Comparison of ENCODE assay signal across 8 mouse cellular contexts in the genomic region with DNA sequence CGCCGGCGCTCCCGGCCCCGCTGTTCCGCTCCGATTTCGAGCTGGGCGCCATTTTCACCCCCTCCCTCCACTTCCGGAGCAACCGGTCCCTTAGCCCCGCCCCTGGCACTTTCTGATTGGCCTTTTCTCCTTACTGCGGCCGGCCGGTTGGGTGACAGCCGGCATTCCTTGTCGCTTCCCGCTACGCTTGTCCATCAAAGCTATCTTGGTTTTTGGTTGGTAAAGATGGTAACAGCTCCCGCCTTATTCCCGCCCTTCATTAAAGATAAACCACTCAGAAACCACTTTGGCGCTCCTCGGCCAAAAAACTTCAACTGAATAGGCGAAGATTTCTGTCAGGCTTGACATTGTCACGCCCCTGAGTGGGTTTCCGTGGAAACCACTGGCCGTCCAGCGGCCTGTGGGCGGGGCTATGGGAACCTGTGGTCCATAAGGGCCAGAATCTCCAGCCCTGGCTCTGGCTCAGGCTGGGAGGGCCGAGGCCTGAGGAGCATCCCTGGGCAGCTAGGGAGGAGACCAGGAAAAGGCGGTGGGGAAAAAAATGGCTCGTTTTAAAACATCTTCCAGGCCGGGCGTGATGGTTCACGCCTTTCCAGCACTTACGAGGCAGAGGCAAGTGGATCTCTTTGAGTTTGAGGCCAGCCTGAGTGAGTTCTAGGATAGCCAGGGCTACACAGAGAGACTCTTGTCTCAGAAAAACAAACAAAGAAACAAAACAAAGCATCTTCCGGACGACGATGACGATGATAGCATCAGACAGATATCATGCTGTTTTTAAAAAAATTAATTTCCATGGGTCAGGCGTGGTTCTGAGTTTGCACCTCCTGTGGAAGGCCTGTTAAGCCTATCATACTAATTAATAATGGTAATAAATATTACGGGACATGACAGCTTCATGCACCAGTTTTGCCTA. TPM values are rescaled to one million over a fixed set of nuclear protein-coding genes. Genes with fewer than 3 reads are reported as not detected.
A peak's percentile ranks its signal among the peaks of the same experiment; 100 is the strongest.
DNase-seq lines count a peak whose midpoint lies in the region; ATAC-seq lines count a peak whose summit lies in the region.

A gene (minus strand): TSS at position 72 of the 913 bp plus-strand sequence.

- DNase-seq in adipocyte (ENCODE audit: low spot score): peak; percentile 100
- DNase-seq in embryo, embryonic 10 days (ENCODE audit: low spot score): peak; percentile 98
- DNase-seq in gastrocnemius, postnatal 10 days: peak; percentile 97
- peak; percentile 99 for DNase-seq in induced T-regulatory cell, adult 2 months (ENCODE audit: low read depth)
- DNase-seq in left cerebral cortex, adult 9 months (ENCODE audit: low spot score in 2 of 2): peak; percentile 96 to 99
- peak; percentile 99 for DNase-seq in right cerebral cortex, postnatal 14 days
- DNase-seq in urinary bladder, postnatal 36 days (ENCODE audit: low spot score in 2 of 2): peak; percentile 96

- peak; percentile 96 for ATAC-seq in megakaryocyte progenitor cell, adult 5-6 weeks (replicated peaks; ENCODE audit: poor library complexity)

RNA-seq across cellular contexts. Expression of the gene that starts here (rescaled TPM):
- 10 to 100 TPM in 1 of 2 experiments, 1 to 10 TPM in 1; 9.5 to 11.2 TPM for total RNA-seq in gastrocnemius, postnatal 10 days (2021)
- 13.2 and 14.3 TPM in 2 replicates for total RNA-seq in megakaryocyte progenitor cell, adult 5-6 weeks (2015)
- 20.5 and 22.0 TPM in 2 replicates for total RNA-seq in megakaryocyte progenitor cell, adult 5-6 weeks (2017)

Comparison
In these comparisons a context has a peak if more than half of its experiments do, and no peak if none do; other contexts are left out.
1. Peak in every context shown above with its lines: DNase-seq and ATAC-seq.